Mouse (Mus musculus) embryonic facial prominence, embryonic 14.5 days (tissue): ENCODE measurements around the gene Nrsn2. TPM values are rescaled to one million over a fixed set of nuclear protein-coding genes. Genes with fewer than 3 reads are reported as not detected.
A peak's percentile ranks its signal among the peaks of the same experiment; 100 is the strongest.
"Not testable (repeated sequence)": the region's sequence is repeated elsewhere in the genome, so short reads cannot be mapped to it uniquely, and the experiment has no call there.

Experiments
- ATAC-seq: fragments of 200-750 bp; cut with Nextera tagmentation; 2 replicates; pipeline ENCODE4 v1.8.0; 2017; ENCODE audit warnings: low read depth, moderate number of reproducible peaks, moderate TSS enrichment
- DNase-seq: peaks from one replicate; pipeline ENCODE4 v3.0.0-alpha.2; 2015; ENCODE audit warnings: low spot score
- H3K27ac ChIP-seq: fragments of 300-500 bp; sonication (generic); replicated peaks from 2 replicates; pipeline ENCODE4 v1.5.1; 2014; ENCODE audit warnings: low read depth, mild to moderate bottlenecking, low read length, moderate library complexity
- H3K27me3 ChIP-seq: fragments of 300-500 bp; sonication (generic); replicated peaks from 2 replicates; pipeline ENCODE4 v1.6.1; 2014; ENCODE audit warnings: low read length; ENCODE audit not compliant: control insufficient read depth, insufficient read depth
- H3K36me3 ChIP-seq: fragments of 300-500 bp; sonication (generic); 2 replicates; pipeline ENCODE4 v1.6.1; 2014; ENCODE audit warnings: low read length, mixed read lengths; ENCODE audit not compliant: control insufficient read depth, insufficient read depth
- H3K4me1 ChIP-seq: fragments of 300-500 bp; sonication (generic); 2 replicates; pipeline ENCODE4 v1.6.1; 2014; ENCODE audit warnings: antibody characterized with exemption, low read length; ENCODE audit not compliant: control insufficient read depth, insufficient read depth
- H3K4me2 ChIP-seq: fragments of 300-500 bp; sonication (generic); 2 replicates; pipeline ENCODE4 v1.6.1; 2014; ENCODE audit warnings: low read depth, mild to moderate bottlenecking, low read length, moderate library complexity, mixed read lengths
- H3K4me3 ChIP-seq: fragments of 300-500 bp; sonication (generic); 2 replicates; pipeline ENCODE4 v1.5.1; 2014; ENCODE audit warnings: low read depth, mild to moderate bottlenecking, low read length
- H3K9ac ChIP-seq: fragments of 300-500 bp; sonication (generic); 2 replicates; pipeline ENCODE4 v1.6.1; 2014; ENCODE audit warnings: low read depth, mild to moderate bottlenecking, low read length, moderate library complexity, mixed read lengths
- H3K9me3 ChIP-seq: fragments of 300-500 bp; sonication (generic); 2 replicates; pipeline ENCODE4 v1.6.1; 2016; ENCODE audit warnings: low read length; ENCODE audit not compliant: control insufficient read depth
- WGBS: fragments of 180-500 bp; shearing (Covaris S2); extraction: QIAGEN DNeasy Blood & Tissue Kit; methylation state at CpG from one replicate; pipeline ENCODE4 v1.1.7; 2014; 5-methylcytosine and 5-hydroxymethylcytosine counted together
- polyA plus RNA-seq: library from polyadenylated mRNA; unstranded; fragments of >200 nt; fragmentation: Nextera tagmentation; extraction: Ambion mirVana; gene quantifications from 2 replicates; pipeline ENCODE4 v1.2.1, GENCODE M21; 2014

The Nrsn2 gene
- polyA plus RNA-seq, 1 experiment from 2014 or later: 2.7 TPM

GRCm38 (mm10) chr2:152368532-152369140, 7.8 kb downstream of the Nrsn2 start:
- peak overlapping the region; percentile 35; the same call in 1 of the 2 replicates for H3K4me2 ChIP-seq
- no peak overlapping the region for H3K27ac ChIP-seq
- H3K27me3 ChIP-seq: no peaks in the 10 kb centered on the region
- no peaks in the 10 kb centered on the region for H3K9me3 ChIP-seq
- DNase-seq: peak; percentile 78
- H3K36me3 ChIP-seq: no peaks in the 10 kb centered on the region
- peak; percentile 67; the same call in 1 of the 2 replicates for ATAC-seq
- no peak overlapping the region for H3K4me3 ChIP-seq
- H3K9ac ChIP-seq: no peak overlapping the region
- H3K4me1 ChIP-seq: no peaks in the 10 kb centered on the region
- 27% methylated on average over 14 of the region's 14 CpGs for WGBS

- no peak for DNase-seq
- Histone ChIP-seq H3K27ac (no peak overlapping the region), H3K36me3 (no peaks in the 10 kb centered on the region), H3K4me1 (no peaks in the 10 kb centered on the region), H3K4me2 (no peak overlapping the region), H3K9me3 (no peaks in the 10 kb centered on the region), H3K4me3 (no peak overlapping the region), H3K27me3 (no peaks in the 10 kb centered on the region), H3K9ac (no peak overlapping the region)
- no peak for ATAC-seq
- 77% methylated on average over 5 of the region's 5 CpGs for WGBS
Measured at GRCm38 (mm10) chr2:152367917-152368316, 8.5 kb downstream of the Nrsn2 start.

- Histone ChIP-seq H3K9me3 (no peaks in the 10 kb centered on the region), H3K27me3 (no peaks in the 10 kb centered on the region), H3K4me3 (peak overlapping the region; percentile 11; the same call in 1 of the 2 replicates), H3K4me1 (no peaks in the 10 kb centered on the region), H3K36me3 (no peaks in the 10 kb centered on the region), H3K9ac (peak overlapping the region; percentile 12; the same call in 1 of the 2 replicates), H3K4me2 (peak overlapping the region; percentile 47), H3K27ac (no peak overlapping the region)
- 11% methylated on average over 17 of the region's 17 CpGs for WGBS
- peak; percentile 90 for DNase-seq
- peak; percentile 82 for ATAC-seq
Measured at GRCm38 (mm10) chr2:152363245-152364147, 12.9 kb downstream of the Nrsn2 start.

GRCm38 (mm10) chr2:152361193-152361592, 15.2 kb downstream of the Nrsn2 start:
- WGBS: 89% methylated on average over 8 of the region's 8 CpGs
- Histone ChIP-seq H3K4me2 (no peak overlapping the region), H3K4me1 (no peaks in the 10 kb centered on the region), H3K36me3 (no peaks in the 10 kb centered on the region), H3K9ac (no peak overlapping the region), H3K27me3 (no peaks in the 10 kb centered on the region), H3K9me3 (no peaks in the 10 kb centered on the region), H3K27ac (no peak overlapping the region), H3K4me3 (no peak overlapping the region)
- ATAC-seq (no peak), DNase-seq (no peak)

GRCm38 (mm10) chr2:152360271-152360775, 16.1 kb downstream of the Nrsn2 start:
- no peak overlapping the region for H3K27ac ChIP-seq
- no peaks in the 10 kb centered on the region for H3K27me3 ChIP-seq
- DNase-seq: peak; percentile 24
- H3K4me1 ChIP-seq: no peaks in the 10 kb centered on the region
- H3K4me2 ChIP-seq: no peak overlapping the region
- H3K36me3 ChIP-seq: no peaks in the 10 kb centered on the region
- 44% methylated on average over 7 of the region's 7 CpGs for WGBS
- no peak overlapping the region for H3K4me3 ChIP-seq
- 0 out of 2 replicates have a peak overlapping the region, but pooled peaks have one; percentile 15 for H3K9ac ChIP-seq
- ATAC-seq: no peak
- no peaks in the 10 kb centered on the region for H3K9me3 ChIP-seq

- H3K9ac ChIP-seq: no peak overlapping the region
- DNase-seq: no peak
- H3K27ac ChIP-seq: no peak overlapping the region
- no peaks in the 10 kb centered on the region for H3K9me3 ChIP-seq
- H3K36me3 ChIP-seq: no peaks in the 10 kb centered on the region
- H3K4me3 ChIP-seq: no peak overlapping the region
- no peaks in the 10 kb centered on the region for H3K27me3 ChIP-seq
- no peak for ATAC-seq
- H3K4me1 ChIP-seq: no peaks in the 10 kb centered on the region
- no peak overlapping the region for H3K4me2 ChIP-seq
- 65% methylated on average over 4 of the region's 5 CpGs for WGBS
Measured at GRCm38 (mm10) chr2:152359616-152360015, 16.8 kb downstream of the Nrsn2 start.

- H3K27ac ChIP-seq, H3K9ac ChIP-seq, ATAC-seq, H3K4me3 ChIP-seq, H3K36me3 ChIP-seq, H3K27me3 ChIP-seq, H3K9me3 ChIP-seq, H3K4me1 ChIP-seq, H3K4me2 ChIP-seq, DNase-seq: not testable (repeated sequence)
- 70% methylated on average over 5 of the region's 5 CpGs for WGBS
Measured at GRCm38 (mm10) chr2:152358977-152359376, 17.5 kb downstream of the Nrsn2 start.

GRCm38 (mm10) chr2:152357254-152357653, 19.2 kb downstream of the Nrsn2 start:
- no peaks in the 10 kb centered on the region for H3K36me3 ChIP-seq
- H3K9me3 ChIP-seq: no peaks in the 10 kb centered on the region
- no peak overlapping the region for H3K9ac ChIP-seq
- H3K27ac ChIP-seq: no peak overlapping the region
- H3K27me3 ChIP-seq: no peaks in the 10 kb centered on the region
- no peak for ATAC-seq
- H3K4me3 ChIP-seq: no peak overlapping the region
- no peak overlapping the region for H3K4me2 ChIP-seq
- no peak for DNase-seq
- H3K4me1 ChIP-seq: no peaks in the 10 kb centered on the region
- WGBS: 86% methylated on average over 3 of the region's 3 CpGs
